Mouse (Mus musculus): ENCODE results near the gene Rabgef1. TPM values are rescaled to one million over a fixed set of nuclear protein-coding genes. Genes with fewer than 3 reads are reported as not detected.

The Rabgef1 gene
- polyA plus RNA-seq (2014; fragmentation: Nextera tagmentation; extraction: Ambion mirVana): 22.5 and 24.4 TPM in 2 replicates

- Histone ChIP-seq H3K27me3 (replicated peaks; ENCODE audit: control insufficient read depth, insufficient read depth, low read length) (no peaks in the 10 kb centered on the region), H3K36me3 (ENCODE audit: control insufficient read depth, insufficient read depth, low read length) (no peaks in the 10 kb centered on the region), H3K9me3 (ENCODE audit: control insufficient read depth, low read length) (no peaks in the 10 kb centered on the region), H3K27ac (replicated peaks; ENCODE audit: low read depth, low read length) (peak within 1 kb of the TSS; percentile 75), H3K4me2 (ENCODE audit: low read depth, low read length) (peak within 1 kb of the TSS; percentile 80), H3K9ac (ENCODE audit: low read depth, low read length) (peak within 1 kb of the TSS; percentile 91), H3K4me3 (ENCODE audit: low read depth, low read length) (peak within 1 kb of the TSS; percentile 87), H3K4me1 (ENCODE audit: control insufficient read depth, insufficient read depth, low read length) (peaks cover 12% of the 10 kb centered on the region)
- ATAC-seq (ENCODE audit: low read depth): peak; percentile 95
- DNase-seq (ENCODE audit: low spot score): peak; percentile 92
- under 1% methylated on average over 29 of the region's 62 CpGs for WGBS
Measured at GRCm38 (mm10) chr5:130171423-130171954, at the start of gene Rabgef1. TSS of gene Rabgef1 (plus strand) at chr5:130171798.

- Histone ChIP-seq H3K36me3 (ENCODE audit: control insufficient read depth, insufficient read depth, low read length) (no peaks in the 10 kb centered on the region), H3K9me3 (ENCODE audit: control insufficient read depth, low read length) (no peaks in the 10 kb centered on the region), H3K4me3 (ENCODE audit: low read depth, low read length) (no peak overlapping the region), H3K4me1 (ENCODE audit: control insufficient read depth, insufficient read depth, low read length) (peaks cover 17% of the 10 kb centered on the region), H3K9ac (ENCODE audit: low read depth, low read length) (no peak overlapping the region), H3K27me3 (replicated peaks; ENCODE audit: control insufficient read depth, insufficient read depth, low read length) (no peaks in the 10 kb centered on the region), H3K27ac (replicated peaks; ENCODE audit: low read depth, low read length) (no peak overlapping the region), H3K4me2 (ENCODE audit: low read depth, low read length) (no peak overlapping the region)
- WGBS: 96% methylated on average over 2 of the region's 2 CpGs
- no peak for ATAC-seq (ENCODE audit: low read depth)
- DNase-seq (ENCODE audit: low spot score): no peak
Measured at GRCm38 (mm10) chr5:130122355-130122754, 49.2 kb upstream of the Rabgef1 start.

GRCm38 (mm10) chr5:130124271-130124670, 47.3 kb upstream of the Rabgef1 start:
- peaks cover 10% of the 10 kb centered on the region for H3K4me1 ChIP-seq (ENCODE audit: control insufficient read depth, insufficient read depth, low read length)
- H3K9ac ChIP-seq (ENCODE audit: low read depth, low read length): no peak overlapping the region
- H3K9me3 ChIP-seq (ENCODE audit: control insufficient read depth, low read length): no peaks in the 10 kb centered on the region
- 55% methylated on average over 5 of the region's 5 CpGs for WGBS
- DNase-seq (ENCODE audit: low spot score): peak; percentile 41
- H3K36me3 ChIP-seq (ENCODE audit: control insufficient read depth, insufficient read depth, low read length): no peaks in the 10 kb centered on the region
- no peak for ATAC-seq (ENCODE audit: low read depth)
- no peak overlapping the region for H3K4me3 ChIP-seq (ENCODE audit: low read depth, low read length)
- no peaks in the 10 kb centered on the region for H3K27me3 ChIP-seq (replicated peaks; ENCODE audit: control insufficient read depth, insufficient read depth, low read length)
- H3K27ac ChIP-seq (replicated peaks; ENCODE audit: low read depth, low read length): no peak overlapping the region; the same call in 1 of the 2 replicates
- no peak overlapping the region for H3K4me2 ChIP-seq (ENCODE audit: low read depth, low read length)

GRCm38 (mm10) chr5:130128686-130129523, 42.7 kb upstream of the Rabgef1 start:
- H3K4me3 ChIP-seq (ENCODE audit: low read depth, low read length): no peak overlapping the region
- no peak overlapping the region for H3K4me2 ChIP-seq (ENCODE audit: low read depth, low read length)
- WGBS: 46% methylated on average over 11 of the region's 11 CpGs
- H3K27ac ChIP-seq (replicated peaks; ENCODE audit: low read depth, low read length): no peak overlapping the region
- H3K27me3 ChIP-seq (replicated peaks; ENCODE audit: control insufficient read depth, insufficient read depth, low read length): no peaks in the 10 kb centered on the region
- H3K36me3 ChIP-seq (ENCODE audit: control insufficient read depth, insufficient read depth, low read length): peaks cover 16% of the 10 kb centered on the region
- DNase-seq (ENCODE audit: low spot score) (peak; percentile 72), ATAC-seq (ENCODE audit: low read depth) (peak; percentile 79)
- H3K9me3 ChIP-seq (ENCODE audit: control insufficient read depth, low read length): no peaks in the 10 kb centered on the region
- no peak overlapping the region for H3K9ac ChIP-seq (ENCODE audit: low read depth, low read length)
- peaks cover 6% of the 10 kb centered on the region; the same call in 1 of the 2 replicates for H3K4me1 ChIP-seq (ENCODE audit: control insufficient read depth, insufficient read depth, low read length)

- no peak for ATAC-seq (ENCODE audit: low read depth)
- Histone ChIP-seq H3K4me2 (ENCODE audit: low read depth, low read length) (no peak overlapping the region), H3K27ac (replicated peaks; ENCODE audit: low read depth, low read length) (no peak overlapping the region), H3K27me3 (replicated peaks; ENCODE audit: control insufficient read depth, insufficient read depth, low read length) (no peaks in the 10 kb centered on the region), H3K36me3 (ENCODE audit: control insufficient read depth, insufficient read depth, low read length) (peaks cover 16% of the 10 kb centered on the region), H3K4me1 (ENCODE audit: control insufficient read depth, insufficient read depth, low read length) (peaks cover 6% of the 10 kb centered on the region; the same call in 1 of the 2 replicates), H3K4me3 (ENCODE audit: low read depth, low read length) (no peak overlapping the region), H3K9ac (ENCODE audit: low read depth, low read length) (no peak overlapping the region), H3K9me3 (ENCODE audit: control insufficient read depth, low read length) (no peaks in the 10 kb centered on the region)
- WGBS: 58% methylated on average over 5 of the region's 5 CpGs
- DNase-seq (ENCODE audit: low spot score): no peak
Measured at GRCm38 (mm10) chr5:130129524-130129793, 42.1 kb upstream of the Rabgef1 start.

GRCm38 (mm10) chr5:130136597-130136996, 35.0 kb upstream of the Rabgef1 start:
- DNase-seq (ENCODE audit: low spot score) (no peak), ATAC-seq (ENCODE audit: low read depth) (no peak)
- H3K4me3 ChIP-seq (ENCODE audit: low read depth, low read length): no peak overlapping the region
- no peaks in the 10 kb centered on the region for H3K4me1 ChIP-seq (ENCODE audit: control insufficient read depth, insufficient read depth, low read length)
- H3K36me3 ChIP-seq (ENCODE audit: control insufficient read depth, insufficient read depth, low read length): peaks cover 15% of the 10 kb centered on the region; the same call in 1 of the 2 replicates
- H3K9ac ChIP-seq (ENCODE audit: low read depth, low read length): no peak overlapping the region
- H3K27me3 ChIP-seq (replicated peaks; ENCODE audit: control insufficient read depth, insufficient read depth, low read length): no peaks in the 10 kb centered on the region
- 94% methylated on average over 13 of the region's 13 CpGs for WGBS
- H3K4me2 ChIP-seq (ENCODE audit: low read depth, low read length): no peak overlapping the region
- no peak overlapping the region for H3K27ac ChIP-seq (replicated peaks; ENCODE audit: low read depth, low read length)
- H3K9me3 ChIP-seq (ENCODE audit: control insufficient read depth, low read length): no peaks in the 10 kb centered on the region

- peaks cover 7% of the 10 kb centered on the region; the same call in 1 of the 2 replicates for H3K4me1 ChIP-seq (ENCODE audit: control insufficient read depth, insufficient read depth, low read length)
- H3K36me3 ChIP-seq (ENCODE audit: control insufficient read depth, insufficient read depth, low read length): 0 out of 2 replicates have a peak, but pooled peaks cover 8% of the 10 kb centered on the region
- WGBS: 23% methylated on average over 8 of the region's 8 CpGs
- H3K4me2 ChIP-seq (ENCODE audit: low read depth, low read length): no peak overlapping the region
- DNase-seq (ENCODE audit: low spot score) (peak; percentile 75), ATAC-seq (ENCODE audit: low read depth) (no peak)
- no peak overlapping the region for H3K4me3 ChIP-seq (ENCODE audit: low read depth, low read length)
- H3K9ac ChIP-seq (ENCODE audit: low read depth, low read length): no peak overlapping the region
- H3K9me3 ChIP-seq (ENCODE audit: control insufficient read depth, low read length): no peaks in the 10 kb centered on the region
- H3K27ac ChIP-seq (replicated peaks; ENCODE audit: low read depth, low read length): no peak overlapping the region
- H3K27me3 ChIP-seq (replicated peaks; ENCODE audit: control insufficient read depth, insufficient read depth, low read length): no peaks in the 10 kb centered on the region
Measured at GRCm38 (mm10) chr5:130139393-130139792, 32.2 kb upstream of the Rabgef1 start.

GRCm38 (mm10) chr5:130141138-130141537, 30.5 kb upstream of the Rabgef1 start:
- Histone ChIP-seq H3K9ac (ENCODE audit: low read depth, low read length) (no peak overlapping the region), H3K27me3 (replicated peaks; ENCODE audit: control insufficient read depth, insufficient read depth, low read length) (no peaks in the 10 kb centered on the region), H3K4me3 (ENCODE audit: low read depth, low read length) (no peak overlapping the region), H3K36me3 (ENCODE audit: control insufficient read depth, insufficient read depth, low read length) (no peaks in the 10 kb centered on the region), H3K9me3 (ENCODE audit: control insufficient read depth, low read length) (no peaks in the 10 kb centered on the region), H3K27ac (replicated peaks; ENCODE audit: low read depth, low read length) (peak overlapping the region; percentile 66), H3K4me1 (ENCODE audit: control insufficient read depth, insufficient read depth, low read length) (peaks cover 13% of the 10 kb centered on the region), H3K4me2 (ENCODE audit: low read depth, low read length) (no peak overlapping the region)
- ATAC-seq (ENCODE audit: low read depth) (no peak), DNase-seq (ENCODE audit: low spot score) (peak; percentile 74)
- WGBS: 60% methylated on average over 5 of the region's 5 CpGs
